Mouse (Mus musculus) embryonic fibroblast, embryonic 13.5 days (primary cell): Measurements from ENCODE around the gene Whrn.

Experiments
- CTCF ChIP-seq: IDR thresholded peaks from 2 replicates; pipeline ENCODE4 v1.5.1; 2011; ENCODE audit warnings: mild to moderate bottlenecking, control low read depth, low read length, moderate library complexity, borderline replicate concordance; ENCODE audit not compliant: insufficient read depth
- POLR2A ChIP-seq: IDR thresholded peaks from 2 replicates; pipeline ENCODE4 v1.6.1; 2011; ENCODE audit warnings: low read depth, mild to moderate bottlenecking, control low read depth, low read length, moderate library complexity

DNA sequence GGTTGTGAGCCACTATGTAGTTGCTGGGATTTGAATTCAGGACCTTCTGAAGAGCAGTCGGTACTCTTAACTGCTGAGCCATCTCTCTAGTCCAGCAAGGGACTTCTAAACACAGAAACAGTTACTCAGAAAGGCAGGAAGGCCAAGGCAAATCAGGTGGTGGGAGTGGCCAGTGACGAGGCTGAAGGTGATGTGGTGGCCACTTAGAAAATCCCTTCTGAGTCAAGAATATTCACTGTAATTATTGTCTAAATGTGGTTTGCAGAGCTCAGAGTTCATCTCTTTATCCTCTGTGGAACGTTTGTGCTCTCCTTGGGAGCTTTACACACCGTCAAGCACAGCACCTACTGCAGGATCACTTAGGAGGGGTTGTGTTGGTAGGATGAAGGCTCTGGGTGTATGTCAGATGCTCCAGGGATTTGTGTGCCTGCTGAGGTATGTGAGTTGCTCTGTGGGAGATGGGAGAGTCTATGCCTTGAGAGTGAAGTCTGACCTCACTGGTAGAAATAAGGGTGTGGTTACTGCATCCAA is 18.7 kb upstream of the Whrn start:
- TF ChIP-seq CTCF (no peak), POLR2A (no peak)
